Mouse (Mus musculus) frontal cortex, postnatal 10 days (tissue): ENCODE data around the gene Id3.
A peak's percentile ranks its signal among the peaks of the same experiment; 100 is the strongest.

Source experiments
- DNase-seq, 2 experiments: peaks; one replicate each; pipeline ENCODE4 v3.0.0; 2022; ENCODE audit warnings: low spot score in 2 of 2, mixed read lengths in 1 of 2

Gene Id3

DNA sequence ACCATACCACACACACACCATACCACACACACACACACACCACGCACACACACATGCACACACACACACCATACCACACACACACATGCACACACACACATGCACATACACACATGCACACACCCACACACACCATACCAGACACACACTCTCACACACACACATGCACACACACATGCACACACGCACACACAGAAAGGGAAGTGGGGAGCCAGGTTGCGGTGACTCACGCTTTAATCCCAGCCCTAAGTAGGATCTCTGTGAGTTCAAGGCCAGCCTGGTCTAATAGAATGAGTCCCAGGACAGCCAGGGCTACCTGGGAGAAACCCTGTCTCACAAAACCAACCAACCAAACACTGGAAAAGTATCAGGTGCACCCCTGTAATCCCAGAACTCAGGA, 18.7 kb upstream of the Id3 start:
- no peak for DNase-seq

- no peak for DNase-seq
These were observed 17.8 kb upstream of the Id3 start for GRCm38 (mm10) chr4:136125458-136125857.

- no peak for DNase-seq
These were observed 17.3 kb upstream of the Id3 start for GRCm38 (mm10) chr4:136126019-136126418.

- no peak for DNase-seq
These were observed 15.6 kb upstream of the Id3 start for GRCm38 (mm10) chr4:136127670-136128069.

- no peak for DNase-seq
These were observed 13.5 kb upstream of the Id3 start for GRCm38 (mm10) chr4:136129842-136130241.

- DNase-seq: no peak
These were observed 9.5 kb upstream of the Id3 start for GRCm38 (mm10) chr4:136133801-136134200.

- no peak for DNase-seq
These were observed 8.8 kb upstream of the Id3 start for GRCm38 (mm10) chr4:136134418-136134977.

DNA sequence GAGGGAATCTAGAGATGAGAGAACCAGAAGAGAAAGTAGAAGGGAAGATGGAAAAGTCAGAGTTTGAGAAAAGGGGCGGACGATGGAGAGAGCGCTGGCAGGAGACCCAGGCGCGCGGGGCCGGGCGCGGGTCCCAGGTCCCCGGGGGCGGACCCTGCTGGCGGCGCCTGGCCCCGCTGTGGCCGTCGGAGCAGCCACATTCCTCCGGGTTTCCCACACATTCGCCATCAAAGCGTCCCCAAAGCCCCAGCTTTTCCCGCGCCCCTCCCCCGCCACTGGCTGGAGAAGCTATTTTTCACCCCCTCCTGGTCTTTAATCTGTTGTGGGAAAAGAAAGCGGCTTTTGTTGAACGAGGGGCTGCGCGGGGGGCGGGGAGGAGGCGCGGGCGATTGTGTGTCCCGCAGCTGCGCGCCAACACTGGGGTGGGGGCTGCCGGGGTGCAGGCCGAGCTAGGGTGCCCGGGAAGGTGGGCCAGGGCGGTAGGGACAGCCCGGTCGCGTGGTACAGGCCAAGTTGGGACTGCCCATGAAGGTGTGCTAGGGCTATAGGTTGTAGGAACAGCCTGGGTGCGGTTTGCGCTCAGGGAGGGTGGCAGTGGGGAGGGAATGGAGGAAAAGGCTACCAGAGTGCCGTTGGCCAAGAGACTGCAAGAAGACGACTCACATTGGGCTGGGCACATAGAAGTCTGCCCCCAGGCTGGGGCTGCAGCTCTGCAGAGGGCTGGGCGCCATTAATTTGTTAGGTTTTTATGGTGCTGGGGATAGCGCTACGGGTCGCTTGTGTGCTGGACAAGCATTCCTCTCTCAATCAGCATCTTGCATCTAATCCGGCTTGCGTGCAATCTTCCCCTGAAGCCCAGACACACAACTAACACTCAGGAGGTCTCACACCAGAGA, 8.1 kb upstream of the Id3 start:
- DNase-seq: peak; percentile 74 to 76

- DNase-seq: no peak
These were observed 7.2 kb upstream of the Id3 start for GRCm38 (mm10) chr4:136135874-136136728.

DNA sequence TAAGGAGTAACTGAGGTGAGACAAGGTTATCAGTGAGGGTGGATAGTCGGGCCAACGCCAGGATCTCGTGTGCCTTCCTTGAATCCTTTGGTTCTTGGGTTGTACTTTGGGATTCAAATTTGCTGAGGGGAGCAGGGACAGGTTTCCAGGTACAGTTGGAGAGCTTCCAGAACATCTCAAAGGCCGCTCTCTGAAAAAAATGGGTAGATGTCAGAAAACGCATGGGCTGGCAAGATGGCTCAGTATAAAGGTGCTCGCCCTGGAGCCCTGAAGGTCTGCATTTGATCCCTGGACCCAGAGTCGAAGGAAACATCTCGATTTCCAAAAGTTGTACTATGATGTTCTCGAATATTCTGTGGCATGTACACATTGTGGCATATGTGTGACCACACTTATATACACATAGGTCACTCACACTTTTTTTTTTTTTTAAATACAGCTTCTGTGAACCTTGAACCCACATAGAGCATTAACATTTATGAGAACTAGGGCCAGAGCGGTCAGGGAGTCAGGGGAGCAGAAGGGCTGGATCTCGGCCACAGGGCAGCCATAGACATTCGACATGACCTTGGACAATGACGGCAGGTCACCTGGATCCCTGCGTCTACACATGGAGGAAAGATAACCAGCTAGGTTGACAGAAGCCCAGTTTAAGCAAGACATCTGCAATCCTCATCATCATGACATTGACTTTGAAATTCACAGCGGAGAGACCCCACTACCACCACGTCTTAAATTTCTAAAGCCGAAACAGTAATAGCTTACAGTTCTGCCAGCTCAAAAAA, 3.8 kb upstream of the Id3 start:
- no peak for DNase-seq

DNA sequence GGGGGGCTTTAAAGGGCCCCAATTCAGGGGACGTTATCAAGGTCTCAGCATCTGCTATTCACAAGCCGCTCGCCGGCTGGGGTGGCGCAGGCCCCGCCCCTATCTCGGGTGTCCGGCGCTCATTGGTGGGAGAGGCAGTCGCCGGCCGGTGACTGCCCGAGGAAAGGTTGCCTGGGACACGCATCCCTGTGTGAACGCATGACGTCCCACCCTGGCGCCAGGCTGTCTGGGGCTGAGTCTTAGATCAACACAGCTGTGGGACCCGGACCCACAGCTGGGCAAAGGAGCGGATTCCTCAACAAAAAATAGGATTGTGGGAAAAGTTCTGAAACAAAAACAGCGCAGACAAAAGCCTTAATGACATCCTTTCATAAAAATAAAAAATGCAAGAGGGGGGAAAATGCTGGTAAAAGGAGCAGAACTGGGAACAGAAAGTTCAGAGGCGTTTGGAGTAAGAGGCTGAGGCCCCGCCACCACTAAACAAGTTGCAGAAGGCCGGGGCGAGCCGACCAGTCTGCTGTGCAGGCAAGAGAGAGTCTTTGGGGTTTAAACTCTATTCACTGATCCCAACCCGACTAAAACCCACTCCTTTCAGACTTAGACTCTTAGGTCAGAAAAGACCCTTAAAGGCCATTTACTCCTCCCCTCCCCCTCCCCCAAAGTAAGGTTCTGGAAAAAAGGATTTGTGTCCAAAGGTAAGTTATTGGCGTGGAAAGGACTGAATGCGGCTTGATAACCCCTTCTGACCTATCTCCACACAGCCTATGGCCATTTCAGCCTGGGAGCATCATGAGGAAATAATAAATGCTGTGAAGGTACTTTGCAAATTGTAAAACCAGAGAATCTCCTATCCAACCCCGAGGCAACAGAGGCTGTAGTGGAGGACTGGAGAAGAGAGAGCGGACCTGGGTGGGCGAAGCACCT, 2.7 kb upstream of the Id3 start:
- peak; percentile 81 to 82 for DNase-seq

- no peak for DNase-seq
These were observed 767 bp upstream of the Id3 start for GRCm38 (mm10) chr4:136142267-136143192.

DNA sequence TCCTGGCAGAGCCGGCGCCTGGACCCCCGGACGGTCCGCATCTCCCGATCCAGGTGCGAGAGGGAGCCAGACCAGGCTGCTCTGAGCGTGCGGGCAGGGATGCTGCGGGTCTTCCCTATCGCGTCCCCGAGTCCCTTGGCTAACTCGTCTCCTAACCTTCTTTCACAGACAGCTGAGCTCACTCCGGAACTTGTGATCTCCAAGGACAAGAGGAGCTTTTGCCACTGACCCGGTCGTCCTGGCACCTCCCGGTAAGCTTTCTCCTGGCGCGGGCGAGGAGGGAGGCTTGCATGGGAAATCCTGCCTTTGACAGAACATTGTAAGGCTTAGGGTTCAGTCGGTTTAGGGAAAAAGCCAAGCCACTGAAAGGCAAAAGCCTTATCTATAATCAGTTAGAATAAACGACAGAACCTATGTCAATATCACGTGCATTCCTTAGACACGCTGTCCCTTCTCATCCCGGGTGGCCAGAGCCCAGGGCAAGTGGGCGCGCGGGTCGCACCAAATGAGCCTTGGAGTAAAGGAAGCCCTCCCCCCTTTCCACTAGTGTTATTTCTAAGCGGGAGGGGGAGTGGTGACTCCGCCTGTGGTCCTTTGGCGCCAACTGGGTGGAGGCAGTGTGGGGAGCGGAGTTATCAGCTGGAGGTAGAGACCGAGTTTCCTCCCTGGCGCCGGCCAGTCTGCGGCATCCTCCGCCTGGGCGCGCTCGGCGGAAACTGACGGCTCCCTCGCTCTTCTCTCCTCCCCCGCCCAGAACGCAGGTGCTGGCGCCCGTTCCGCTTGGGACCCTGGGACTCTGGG, 1.0 kb downstream of the Id3 start:
- DNase-seq: no peak

DNA sequence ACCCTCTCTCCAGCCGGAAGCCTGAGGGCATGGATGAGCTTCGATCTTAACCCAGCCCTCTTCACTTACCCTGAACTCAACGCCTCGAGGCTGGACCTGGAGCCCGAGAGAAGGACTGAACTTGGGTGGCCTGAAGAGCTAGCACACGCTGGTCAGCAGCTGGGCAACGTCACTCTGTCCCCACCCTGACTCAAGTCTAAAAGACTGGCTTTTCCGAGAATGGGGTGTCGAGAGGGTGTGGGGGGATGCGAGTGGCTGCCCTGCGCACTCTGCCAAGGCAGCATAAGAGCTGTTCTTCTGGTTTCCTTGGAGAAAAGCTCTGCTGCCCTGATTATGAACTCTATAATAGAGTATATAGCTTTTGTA, 1.6 kb downstream of the Id3 start:
- no peak for DNase-seq

GRCm38 (mm10) chr4:136145362-136145885, 2.1 kb downstream of the Id3 start:
- no peak for DNase-seq

- no peak for DNase-seq
These were observed 2.9 kb downstream of the Id3 start for GRCm38 (mm10) chr4:136145991-136146711.

- no peak for DNase-seq
These were observed 3.4 kb downstream of the Id3 start for GRCm38 (mm10) chr4:136146712-136147154.
